Mouse (Mus musculus) hindbrain, postnatal 0 days (tissue): Measurements from ENCODE around the gene Ets1. TPM values are rescaled to one million over a fixed set of nuclear protein-coding genes. Genes with fewer than 3 reads are reported as not detected.

ENCODE experiments used
- ATAC-seq: fragments of 200-750 bp; cut with Nextera tagmentation; 2 replicates; pipeline ENCODE4 v1.8.0; 2017; ENCODE audit warnings: mild to moderate bottlenecking, moderate TSS enrichment, moderate library complexity
- DNase-seq: peaks from one replicate; pipeline ENCODE4 v3.0.0-alpha.2; 2015; ENCODE audit warnings: low spot score
- H3K27ac ChIP-seq: fragments of 300-500 bp; sonication (generic); 2 replicates; pipeline ENCODE4 v1.5.1; 2014; ENCODE audit warnings: mild to moderate bottlenecking
- H3K27me3 ChIP-seq: fragments of 300-500 bp; sonication (generic); 2 replicates; pipeline ENCODE4 v1.6.1; 2014; ENCODE audit warnings: low read length, mixed read lengths; ENCODE audit not compliant: insufficient read depth
- H3K36me3 ChIP-seq: fragments of 300-500 bp; sonication (generic); 2 replicates; pipeline ENCODE4 v1.6.1; 2014; ENCODE audit warnings: low read length, mixed read lengths; ENCODE audit not compliant: insufficient read depth
- H3K4me1 ChIP-seq: fragments of 300-500 bp; sonication (generic); 2 replicates; pipeline ENCODE4 v1.6.1; 2014; ENCODE audit warnings: antibody characterized with exemption, low read length, mixed read lengths; ENCODE audit not compliant: insufficient read depth
- H3K4me2 ChIP-seq: fragments of 300-500 bp; sonication (generic); 2 replicates; pipeline ENCODE4 v1.6.1; 2014; ENCODE audit warnings: low read depth, mild to moderate bottlenecking, low read length, moderate library complexity, mixed read lengths
- H3K4me3 ChIP-seq: fragments of 300-500 bp; sonication (generic); 2 replicates; pipeline ENCODE4 v1.5.1; 2014; ENCODE audit warnings: low read length
- H3K9ac ChIP-seq: fragments of 300-500 bp; sonication (generic); replicated peaks from 2 replicates; pipeline ENCODE4 v1.6.1; 2014; ENCODE audit warnings: mild to moderate bottlenecking, low read length, moderate library complexity, mixed read lengths
- H3K9me3 ChIP-seq: fragments of 300-500 bp; sonication (generic); 2 replicates; pipeline ENCODE4 v1.6.1; 2016; ENCODE audit warnings: low read length, mixed read lengths
- CTCF ChIP-seq: IDR thresholded peaks from 2 replicates; pipeline ENCODE4 v1.5.1; 2016; ENCODE audit warnings: antibody characterized with exemption, control low read depth, low read depth
- WGBS: fragments of 180-500 bp; shearing (Covaris S2); extraction: QIAGEN DNeasy Blood & Tissue Kit; methylation state at CpG from one replicate; pipeline ENCODE4 v1.1.7; 2014; 5-methylcytosine and 5-hydroxymethylcytosine counted together
- polyA plus RNA-seq: library from polyadenylated mRNA; unstranded; fragments of >200 nt; fragmentation: Nextera tagmentation; extraction: Ambion mirVana; gene quantifications from 2 replicates; pipeline ENCODE4 v1.2.1, GENCODE M21; 2015
- total RNA-seq: library from RNA; depleted of rRNA; stranded (reverse); fragments of >200 nt; gene quantifications from 2 replicates; pipeline ENCODE4 v1.2.3, GENCODE M21; 2014; rRNA removed

Gene Ets1
- 14.0 and 17.6 TPM in 2 replicates for total RNA-seq
- 9.9 and 11.7 TPM in 2 replicates for polyA plus RNA-seq

DNA sequence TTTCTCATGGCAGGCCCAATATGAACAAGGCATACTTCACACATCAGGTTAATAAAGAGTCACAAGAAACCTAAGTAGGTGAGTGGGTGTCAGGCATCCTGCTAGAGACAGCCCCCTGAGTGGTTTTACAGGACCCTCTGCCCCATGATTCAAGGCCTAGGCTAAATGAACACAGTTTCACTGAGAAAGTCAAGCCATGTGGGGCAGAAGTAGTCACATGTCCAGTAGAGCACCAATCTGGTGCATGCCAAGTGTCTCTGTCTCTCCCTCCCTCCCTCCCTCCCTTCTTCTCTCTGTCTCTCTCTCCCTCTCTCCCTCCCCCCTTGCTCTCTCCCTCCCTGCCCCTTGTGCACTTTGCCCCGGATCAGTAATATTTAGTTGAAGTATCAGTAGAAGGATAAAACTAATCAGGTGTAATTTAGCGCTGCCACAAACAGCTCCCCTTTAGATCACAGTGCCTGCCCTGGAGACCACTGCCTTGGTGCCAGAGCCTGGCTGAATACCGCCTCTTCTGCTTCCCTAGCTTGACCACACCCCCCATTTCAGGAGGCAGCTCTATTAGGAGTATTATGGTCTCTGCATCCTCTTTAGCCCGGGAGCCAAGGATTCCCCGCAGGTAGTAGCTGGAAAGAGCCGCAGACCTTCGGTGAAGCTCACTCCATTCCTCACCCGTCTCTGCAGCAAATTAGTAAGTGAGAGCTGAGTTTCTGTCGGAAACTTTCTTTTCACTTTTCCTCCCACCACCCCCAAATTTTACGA, at the start of gene Ets1:
Ets1 (plus strand) TSS at position 595 of the 759 bp plus-strand sequence.
- Histone ChIP-seq H3K27me3 (peaks cover 25% of the 10 kb centered on the region), H3K4me3 (peak within 1 kb of the TSS; percentile 9; the same call in 1 of the 2 replicates), H3K36me3 (no peaks in the 10 kb centered on the region), H3K4me2 (peak within 1 kb of the TSS; percentile 28; the same call in 1 of the 2 replicates), H3K27ac (no peak within 1 kb of the TSS), H3K4me1 (no peaks in the 10 kb centered on the region), H3K9ac (no peak within 1 kb of the TSS), H3K9me3 (no peaks in the 10 kb centered on the region)
- ATAC-seq (no peak), DNase-seq (peak; percentile 37)
- TF ChIP-seq CTCF: no peak
- 3% methylated on average over 10 of the region's 10 CpGs for WGBS

DNA sequence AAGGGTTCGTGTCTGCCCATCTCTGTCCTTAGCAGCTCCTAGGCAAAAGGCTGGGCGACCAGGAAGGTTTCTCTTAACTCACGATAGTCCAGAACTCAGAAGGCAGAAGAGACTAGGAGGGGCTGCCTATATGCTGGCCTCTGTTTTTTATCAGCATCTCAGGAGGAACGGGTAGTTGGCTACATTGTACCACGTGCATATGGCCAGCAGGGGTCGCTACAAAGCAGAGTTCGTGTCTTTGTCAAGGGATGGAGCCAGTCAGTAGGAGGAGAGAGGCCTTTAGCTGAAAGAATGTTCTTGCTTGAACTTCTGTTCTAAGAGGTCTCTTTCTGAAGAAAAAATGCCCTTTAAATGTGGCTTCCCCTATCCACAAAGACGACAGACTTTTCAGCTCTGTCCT, 46.1 kb upstream of the Ets1 start:
- peak; percentile 97 for TF ChIP-seq CTCF
- Histone ChIP-seq H3K9ac (no peak overlapping the region), H3K4me3 (no peak overlapping the region), H3K27ac (no peak overlapping the region), H3K4me1 (no peaks in the 10 kb centered on the region), H3K36me3 (no peaks in the 10 kb centered on the region), H3K9me3 (no peaks in the 10 kb centered on the region), H3K4me2 (no peak overlapping the region), H3K27me3 (no peaks in the 10 kb centered on the region)
- ATAC-seq (peak; percentile 75), DNase-seq (peak; percentile 91)
- 8% methylated on average over 8 of the region's 8 CpGs for WGBS

DNA sequence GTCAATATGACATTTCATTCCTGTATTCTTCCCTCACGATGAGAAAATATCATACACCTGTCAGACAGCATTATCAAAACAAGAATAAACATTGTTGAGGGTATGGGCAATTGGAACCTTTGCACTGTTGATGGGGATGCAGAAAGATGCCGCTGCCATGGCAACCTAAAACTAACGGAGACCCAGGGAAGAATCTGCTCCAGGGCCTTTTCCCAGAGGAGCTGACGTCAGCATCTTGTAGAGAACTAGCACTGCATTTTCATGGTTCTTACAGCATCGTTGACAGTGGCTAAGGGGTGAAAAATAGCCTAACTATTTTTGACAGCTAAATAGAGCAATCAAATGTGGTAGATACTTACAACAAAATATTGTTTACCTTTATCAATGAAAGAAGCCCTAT, 45.5 kb upstream of the Ets1 start:
- peak; percentile 36 for DNase-seq
- WGBS: 37% methylated on average over 5 of the region's 5 CpGs
- TF ChIP-seq CTCF: no peak

DNA sequence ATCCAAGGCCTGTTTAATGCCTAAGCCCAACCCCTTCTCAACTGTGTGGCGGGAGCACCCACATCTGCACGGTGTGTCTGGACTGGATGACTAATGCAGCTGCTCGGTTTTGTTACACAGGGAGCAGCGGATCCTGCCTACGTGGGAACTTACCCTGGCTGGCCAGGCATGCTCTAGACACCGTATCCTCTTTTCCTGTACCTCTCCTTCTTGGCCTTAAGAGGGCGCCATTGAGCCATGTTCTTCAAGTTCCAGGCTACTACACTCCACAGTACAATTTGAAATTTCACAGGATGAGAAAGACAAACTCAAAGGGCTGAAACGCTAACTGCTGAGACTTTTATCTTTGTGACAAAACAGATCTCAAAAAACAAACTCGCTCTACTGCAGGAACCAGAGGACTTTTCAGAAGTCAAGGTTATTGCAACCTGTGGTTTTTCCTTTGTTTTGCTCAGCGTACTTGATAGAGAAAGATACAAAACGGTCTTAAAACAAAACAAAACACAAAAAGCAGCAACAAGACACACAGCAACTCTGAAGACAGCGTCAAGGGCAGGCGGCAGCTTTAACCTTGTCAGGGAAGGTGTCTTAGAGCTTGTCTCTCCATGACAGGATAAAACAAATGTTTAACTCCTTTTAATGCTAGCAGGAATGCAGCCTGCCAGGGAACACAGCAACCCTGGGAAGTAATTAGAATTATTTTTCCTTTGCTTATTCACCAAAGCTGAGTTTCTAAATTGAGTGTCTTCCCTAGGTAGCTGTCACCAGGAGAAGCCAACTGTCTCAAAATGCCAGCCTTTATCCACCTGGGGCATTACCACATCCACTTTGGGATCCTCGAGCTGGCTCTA, 44.1 kb upstream of the Ets1 start:
- no peaks in the 10 kb centered on the region for H3K36me3 ChIP-seq
- peak; percentile 96 for TF ChIP-seq CTCF
- H3K9ac ChIP-seq: no peak overlapping the region
- no peaks in the 10 kb centered on the region; the same call in 1 of the 2 replicates for H3K27me3 ChIP-seq
- no peaks in the 10 kb centered on the region for H3K9me3 ChIP-seq
- no peak overlapping the region for H3K27ac ChIP-seq
- 0 out of 2 replicates have a peak overlapping the region, but pooled peaks have one; percentile 23 for H3K4me2 ChIP-seq
- peak; percentile 88 for ATAC-seq
- 7% methylated on average over 14 of the region's 14 CpGs for WGBS
- no peaks in the 10 kb centered on the region for H3K4me1 ChIP-seq
- peak; percentile 91 for DNase-seq
- H3K4me3 ChIP-seq: no peak overlapping the region

More for the DNA sequence above, 45.5 kb upstream of the Ets1 start:
- Histone ChIP-seq H3K4me1 (no peaks in the 10 kb centered on the region), H3K27ac (no peak overlapping the region), H3K4me2 (no peak overlapping the region), H3K9ac (no peak overlapping the region), H3K27me3 (no peaks in the 10 kb centered on the region), H3K36me3 (no peaks in the 10 kb centered on the region), H3K4me3 (no peak overlapping the region), H3K9me3 (no peaks in the 10 kb centered on the region)
- no peak for ATAC-seq

DNA sequence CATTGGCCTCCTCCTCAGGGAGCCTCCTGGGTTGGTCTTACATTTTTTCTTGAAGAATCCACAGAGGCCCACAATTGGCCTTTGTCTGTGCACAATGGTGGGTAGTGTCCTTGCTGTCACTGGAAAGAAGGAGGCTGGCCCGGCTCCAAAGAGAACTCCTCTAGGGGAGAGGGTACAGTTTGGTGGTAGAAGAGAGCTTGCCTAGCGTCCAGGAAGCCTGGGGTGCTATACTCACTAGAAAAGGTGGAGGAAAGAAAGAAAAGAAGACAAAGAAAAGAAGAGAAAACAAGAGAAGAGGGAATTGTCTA, 43.5 kb upstream of the Ets1 start:
- no peaks in the 10 kb centered on the region for H3K36me3 ChIP-seq
- no peak overlapping the region for H3K4me2 ChIP-seq
- no peak overlapping the region for H3K4me3 ChIP-seq
- WGBS: 26% methylated on average over 2 of the region's 2 CpGs
- no peaks in the 10 kb centered on the region for H3K9me3 ChIP-seq
- no peak for TF ChIP-seq CTCF
- H3K27ac ChIP-seq: no peak overlapping the region
- peak; percentile 27 for DNase-seq
- no peaks in the 10 kb centered on the region for H3K4me1 ChIP-seq
- no peak for ATAC-seq
- H3K27me3 ChIP-seq: no peaks in the 10 kb centered on the region; the same call in 1 of the 2 replicates
- H3K9ac ChIP-seq: no peak overlapping the region

DNA sequence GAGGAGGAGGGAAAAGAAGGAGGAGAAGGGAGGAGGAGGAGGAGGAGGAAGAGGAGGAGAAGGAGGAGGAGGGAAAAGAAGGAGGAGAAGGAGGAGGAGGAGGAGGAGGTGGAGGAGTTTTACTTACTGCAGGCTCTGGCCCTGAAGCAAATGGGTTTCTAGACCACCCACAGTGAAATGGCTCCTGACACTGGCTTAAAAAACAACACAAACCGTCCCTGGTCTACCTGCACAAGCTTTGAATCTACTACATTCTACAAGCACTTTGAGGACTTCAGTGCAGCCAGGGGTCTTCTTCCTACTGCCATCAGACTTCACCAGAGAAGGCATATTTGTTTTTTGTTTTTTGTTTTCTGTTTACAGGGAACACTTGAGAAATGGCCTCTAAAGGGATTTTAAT, 42.2 kb upstream of the Ets1 start:
- ATAC-seq (no peak), DNase-seq (no peak)
- Histone ChIP-seq H3K36me3 (no peaks in the 10 kb centered on the region), H3K4me2 (no peak overlapping the region), H3K27me3 (peaks cover under 1% of the 10 kb centered on the region; the same call in 1 of the 2 replicates), H3K27ac (no peak overlapping the region), H3K9ac (no peak overlapping the region), H3K4me1 (no peaks in the 10 kb centered on the region), H3K9me3 (no peaks in the 10 kb centered on the region), H3K4me3 (no peak overlapping the region)
- 27% methylated on average over 1 of the region's 1 CpGs for WGBS
- TF ChIP-seq CTCF: no peak
